Mouse (Mus musculus): ENCODE data around the gene Aup1.

The Aup1 gene

GRCm38 (mm10) chr6:83031111-83031510 lies 23.2 kb upstream of the Aup1 start:
- no peak for DNase-seq (ENCODE audit: low spot score in 2 of 2)

GRCm38 (mm10) chr6:83031921-83032590 lies 22.3 kb upstream of the Aup1 start:
- no peak for DNase-seq (ENCODE audit: low spot score in 2 of 2)

DNA sequence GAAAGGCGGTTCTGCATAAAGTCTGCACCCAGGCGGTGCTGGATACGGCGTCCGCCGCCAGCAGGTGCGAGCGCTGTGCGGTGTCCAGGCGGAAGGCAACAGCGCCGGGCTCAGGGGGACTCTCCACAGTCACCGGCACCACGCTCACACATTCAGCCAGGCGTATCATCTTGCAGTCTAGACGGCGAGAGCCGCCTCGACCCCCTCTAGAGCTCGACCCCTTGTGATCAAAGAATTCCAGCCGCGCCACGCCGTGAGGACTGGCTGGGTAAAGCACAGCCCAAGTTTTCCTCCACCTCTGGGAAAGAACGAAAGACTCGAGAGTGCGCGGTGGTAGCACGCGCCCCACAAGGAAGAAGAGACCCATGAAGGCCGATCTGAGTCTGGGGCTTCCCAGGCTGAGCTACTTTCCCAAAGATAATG lies 21.5 kb upstream of the Aup1 start:
- peak in 1 of 2 experiments; percentile 32 for DNase-seq (ENCODE audit: low spot score in 2 of 2)

DNA sequence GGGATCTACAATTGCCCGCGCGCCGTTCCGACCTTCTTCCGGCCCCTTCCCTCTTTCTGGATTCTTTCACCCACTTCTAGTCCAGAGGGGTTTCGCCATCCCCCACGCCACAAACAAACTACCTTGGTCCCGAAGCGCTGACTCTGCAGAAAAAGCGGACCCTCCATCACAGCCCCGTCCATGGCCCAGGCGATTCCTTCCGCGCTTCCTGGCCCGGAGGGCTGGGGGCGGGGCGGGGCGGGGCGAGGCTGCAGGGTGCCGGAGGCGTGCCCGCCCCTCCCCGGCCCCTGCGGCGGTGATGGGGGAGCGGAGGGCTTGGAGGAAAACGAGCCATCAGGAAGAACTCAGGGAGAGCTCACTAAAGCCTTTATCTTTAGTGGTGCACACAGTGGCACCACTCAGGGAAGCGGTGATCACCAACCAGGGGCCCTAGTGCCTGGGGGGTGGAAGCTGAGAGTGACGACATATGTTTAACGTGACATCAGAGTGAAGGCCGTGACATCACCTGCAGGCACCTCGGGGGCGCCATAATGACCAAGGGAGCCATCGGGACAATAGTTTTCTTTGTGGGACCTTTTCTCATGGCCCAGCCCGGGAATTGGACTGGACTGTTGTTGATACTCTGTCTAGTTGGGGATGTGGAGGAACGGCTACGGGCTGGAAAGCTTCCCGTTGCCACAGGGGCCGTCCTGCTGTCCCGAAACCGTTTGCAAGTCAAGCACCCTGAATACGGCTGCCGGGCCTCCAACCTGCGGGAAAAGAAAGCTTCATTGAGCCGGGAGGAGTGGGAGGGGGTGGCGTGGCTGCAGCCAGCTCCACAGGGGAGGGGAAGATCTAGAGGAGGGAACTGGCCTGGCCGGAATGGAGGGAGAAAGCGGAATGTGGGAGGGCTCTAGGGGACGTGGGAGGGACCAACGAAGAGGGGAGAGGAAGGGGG lies 20.8 kb upstream of the Aup1 start, which contains the start of the genes Dok1 and Loxl3:
TSS of gene Dok1 (minus strand) at position 223 of the 937 bp plus-strand sequence.
TSS of gene Loxl3 (plus strand) at position 925 of the 937 bp plus-strand sequence.
- DNase-seq (ENCODE audit: low spot score in 2 of 2): no peak

- DNase-seq (ENCODE audit: low spot score in 2 of 2): no peak
Measured at GRCm38 (mm10) chr6:83034463-83035055, 19.8 kb upstream of the Aup1 start.

GRCm38 (mm10) chr6:83037188-83037587 lies 17.1 kb upstream of the Aup1 start:
- no peak for DNase-seq (ENCODE audit: low spot score in 2 of 2)

DNA sequence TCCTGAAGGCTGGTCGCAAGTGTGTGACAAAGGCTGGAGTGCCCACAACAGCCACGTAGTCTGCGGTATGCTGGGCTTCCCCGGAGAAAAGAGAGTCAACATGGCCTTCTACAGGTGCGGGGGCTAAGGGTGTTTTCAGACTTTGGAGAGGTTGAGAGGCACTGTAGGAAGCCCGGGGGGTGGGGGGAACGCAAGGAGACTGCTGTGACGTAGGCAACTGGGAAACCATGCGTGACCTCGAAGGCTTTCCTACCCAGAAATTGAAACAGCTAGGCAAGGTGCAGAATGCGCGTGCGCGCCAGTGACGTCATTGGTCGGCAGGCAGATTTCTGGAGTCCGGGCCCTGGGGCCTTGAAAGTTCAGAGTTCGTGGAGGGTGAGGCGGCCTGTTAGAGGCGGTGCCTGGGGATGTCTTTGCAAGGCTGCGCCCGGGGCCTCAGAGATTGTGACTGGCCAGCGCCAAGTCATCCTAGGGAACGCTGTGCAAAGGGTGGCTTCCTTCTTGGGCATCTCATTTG lies 15.8 kb upstream of the Aup1 start:
- DNase-seq (ENCODE audit: low spot score in 2 of 2): peak; percentile 88 to 90

DNA sequence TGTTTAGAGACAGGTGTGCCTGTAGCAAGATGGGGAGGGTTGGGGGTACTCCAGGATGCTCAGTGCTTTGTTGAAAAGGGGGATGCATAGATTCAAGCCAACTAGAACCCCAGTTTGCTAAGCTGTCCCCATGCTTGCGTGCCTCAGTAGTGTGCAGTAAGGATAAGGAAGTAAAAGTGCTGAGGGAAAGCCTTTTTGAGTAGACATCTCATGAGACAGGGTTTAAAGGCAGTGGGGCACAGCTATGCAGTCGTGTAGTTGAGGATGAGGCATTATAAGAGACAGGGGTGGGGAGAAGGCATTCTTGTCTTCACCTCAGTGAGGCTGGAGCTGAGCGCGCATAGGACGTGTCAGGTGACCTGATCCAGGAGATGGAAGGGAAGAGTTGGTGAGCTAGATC lies 13.7 kb upstream of the Aup1 start:
- DNase-seq (ENCODE audit: low spot score in 2 of 2): no peak

GRCm38 (mm10) chr6:83043561-83043960 lies 10.8 kb upstream of the Aup1 start:
- DNase-seq (ENCODE audit: low spot score in 2 of 2): no peak

- DNase-seq (ENCODE audit: low spot score in 2 of 2): no peak
Measured at GRCm38 (mm10) chr6:83043993-83044392, 10.3 kb upstream of the Aup1 start.

DNA sequence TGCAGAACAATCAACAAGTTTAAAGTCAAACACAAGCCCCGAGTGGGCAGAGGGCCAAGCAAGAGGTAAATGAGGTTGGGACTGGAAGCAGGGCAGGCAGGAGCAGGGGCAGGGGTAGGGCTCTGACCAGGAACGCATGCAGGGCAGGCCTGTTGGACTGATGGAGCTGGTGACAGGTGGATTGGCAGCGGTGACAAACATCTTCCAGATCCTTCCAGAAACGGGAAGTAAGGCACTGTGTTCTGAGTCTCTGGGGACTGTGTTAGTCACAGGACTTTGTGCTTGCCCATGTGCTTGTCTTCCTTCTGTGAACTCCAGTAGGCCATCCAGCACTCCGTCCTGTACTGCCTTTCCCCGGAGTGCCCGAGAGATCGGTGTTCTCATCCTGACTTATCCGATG lies 9.6 kb upstream of the Aup1 start:
- DNase-seq (ENCODE audit: low spot score in 2 of 2): no peak

DNA sequence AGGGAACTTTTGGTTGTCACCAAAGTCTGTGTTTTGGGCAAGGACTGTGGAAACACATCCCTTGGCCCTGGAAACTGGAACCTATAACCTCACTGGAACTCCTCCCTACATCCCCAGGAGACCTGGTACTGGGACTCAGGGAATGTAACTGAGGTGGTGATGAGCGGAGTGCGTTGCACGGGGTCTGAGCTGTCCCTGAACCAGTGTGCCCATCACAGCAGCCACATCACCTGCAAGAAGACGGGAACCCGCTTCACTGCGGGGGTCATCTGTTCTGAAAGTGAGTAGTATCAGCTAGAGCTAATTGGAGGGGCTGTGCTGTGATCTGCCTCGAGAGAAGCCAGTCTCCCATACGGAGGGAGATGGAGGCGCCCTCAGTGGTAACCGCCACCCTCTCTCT lies 5.0 kb upstream of the Aup1 start:
- no peak for DNase-seq (ENCODE audit: low spot score in 2 of 2)

DNA sequence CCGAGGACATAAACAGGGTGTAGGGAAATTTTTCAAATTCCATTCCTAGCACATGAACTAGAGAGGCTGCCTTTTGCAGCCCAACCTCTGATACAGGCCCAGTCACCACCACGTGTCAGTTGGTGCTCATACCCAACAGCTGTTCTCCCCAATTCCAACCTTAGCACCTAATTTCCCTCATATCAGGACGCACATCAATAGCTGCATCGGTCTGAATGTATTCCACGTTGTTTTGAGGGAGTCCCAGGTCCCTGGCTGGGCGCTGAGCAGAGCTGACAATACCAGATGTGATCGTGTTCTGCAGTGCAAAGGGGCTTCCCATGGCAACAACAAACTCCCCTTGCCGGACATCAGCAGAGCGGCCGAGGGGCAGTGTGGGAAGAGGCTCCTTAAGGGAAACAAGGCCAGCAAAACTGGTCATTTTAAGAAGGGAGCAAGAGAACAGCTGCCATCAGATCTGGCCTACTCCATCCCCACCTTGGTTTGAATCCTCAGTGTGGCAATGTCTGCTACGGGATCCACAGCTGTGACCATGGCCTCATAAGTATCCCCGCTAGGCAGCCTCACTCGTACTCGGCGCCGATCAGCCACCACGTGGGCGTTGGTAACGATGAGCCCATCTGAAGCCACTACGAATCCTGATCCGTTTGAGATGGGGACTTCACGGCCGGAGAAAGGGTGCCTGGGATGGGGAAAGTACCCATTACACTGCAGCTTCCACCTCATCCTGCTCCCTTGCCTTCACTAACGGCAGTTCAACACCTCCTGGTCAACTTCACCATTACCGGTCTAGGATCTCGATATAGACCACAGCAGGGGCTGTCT lies 973 bp upstream of the Aup1 start:
- DNase-seq (ENCODE audit: low spot score in 2 of 2): peak; percentile 62

DNA sequence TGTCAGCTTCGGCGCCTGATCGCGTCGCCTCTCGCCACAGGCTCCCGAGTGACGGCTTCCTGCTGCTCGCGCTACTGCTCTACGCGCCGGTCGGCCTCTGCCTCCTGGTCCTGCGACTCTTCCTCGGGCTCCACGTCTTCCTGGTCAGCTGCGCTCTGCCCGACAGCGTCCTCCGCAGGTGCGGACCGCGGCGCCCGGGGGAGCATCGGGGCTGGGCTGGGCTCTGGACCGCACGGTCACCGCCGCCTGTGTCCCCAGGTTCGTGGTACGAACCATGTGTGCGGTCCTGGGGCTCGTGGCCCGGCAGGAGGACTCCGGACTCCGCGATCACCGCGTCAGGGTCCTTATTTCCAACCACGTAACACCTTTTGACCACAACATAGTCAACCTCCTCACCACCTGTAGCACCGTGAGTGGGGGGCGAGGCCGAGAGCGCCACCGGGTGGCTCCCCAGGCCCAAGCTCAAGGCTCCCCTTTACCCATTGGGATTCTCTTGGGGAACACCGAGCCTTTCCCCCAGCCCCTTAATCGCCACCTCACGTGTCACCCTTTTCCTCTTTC lies 630 bp downstream of the Aup1 start, which contains the start of gene Htra2:
TSS of gene Htra2 (minus strand) at position 403 of the 561 bp plus-strand sequence.
- peak in 1 of 2 experiments; percentile 33 for DNase-seq (ENCODE audit: low spot score in 2 of 2)

GRCm38 (mm10) chr6:83057790-83058189 lies 3.5 kb downstream of the Aup1 start, which contains the start of gene Dqx1:
Gene Dqx1 (plus strand): TSS chr6:83057844.
- DNase-seq (ENCODE audit: low spot score in 2 of 2): no peak

- no peak for DNase-seq (ENCODE audit: low spot score in 2 of 2)
Measured at GRCm38 (mm10) chr6:83058725-83059124, 4.4 kb downstream of the Aup1 start.

DNA sequence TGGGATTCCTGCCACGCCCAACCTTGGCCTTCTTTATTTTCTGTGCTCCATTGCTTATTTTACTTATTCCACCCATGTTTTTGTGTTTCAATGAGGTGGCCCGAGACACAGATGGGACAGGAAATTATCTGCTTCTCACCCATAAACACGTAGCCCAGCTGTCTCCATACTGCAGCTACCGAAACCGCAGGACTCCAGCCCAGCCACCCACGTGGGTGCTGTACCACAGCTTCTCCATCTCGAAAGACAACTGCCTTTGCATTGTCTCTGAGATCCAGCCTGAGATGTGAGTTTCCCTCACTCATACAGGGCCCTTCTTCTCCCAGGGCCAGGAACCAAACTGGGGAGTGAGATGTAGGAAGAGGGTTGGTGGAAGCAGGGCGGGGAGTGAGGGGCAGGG lies 11.7 kb downstream of the Aup1 start:
- no peak for DNase-seq (ENCODE audit: low spot score in 2 of 2)

DNA sequence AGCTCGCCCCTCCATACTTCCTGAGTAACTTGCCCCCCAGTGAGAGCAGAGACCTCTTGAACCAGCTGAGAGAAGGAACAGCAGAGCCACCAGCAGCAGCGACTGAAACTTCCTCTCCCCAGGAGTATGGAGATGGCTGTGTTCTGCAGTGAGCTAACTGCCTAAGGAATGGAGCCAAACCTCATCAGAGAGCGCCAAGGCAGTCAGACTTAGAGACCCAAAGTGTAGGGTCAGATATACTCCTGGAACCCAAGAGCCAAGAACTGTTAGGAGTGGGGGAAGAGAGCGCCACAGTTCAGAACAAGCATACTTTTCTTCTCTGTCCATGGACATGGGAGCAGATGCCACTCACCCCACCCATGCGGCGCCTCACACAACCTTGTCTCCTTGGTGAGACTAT lies 12.1 kb downstream of the Aup1 start:
- no peak for DNase-seq (ENCODE audit: low spot score in 2 of 2)

DNA sequence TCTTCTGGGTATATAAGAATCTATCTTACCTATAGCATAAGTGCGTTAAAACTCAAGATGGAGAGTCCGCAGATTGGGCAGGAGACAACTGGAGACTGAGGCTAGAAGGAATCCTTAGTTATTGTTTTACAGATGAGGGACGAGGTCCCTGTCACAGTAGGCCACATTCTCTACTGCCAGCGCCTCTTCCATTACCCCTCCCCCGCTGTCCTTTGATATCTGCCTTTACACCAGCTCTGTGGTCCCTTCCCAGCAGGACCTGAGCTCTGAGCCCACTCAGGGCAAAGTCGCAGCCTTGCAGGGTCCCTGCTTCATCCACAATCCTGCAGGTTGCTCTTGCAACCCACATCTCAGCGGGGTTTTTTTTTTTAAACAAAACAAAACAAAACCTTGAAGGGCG lies 13.9 kb downstream of the Aup1 start:
- no peak for DNase-seq (ENCODE audit: low spot score in 2 of 2)

DNA sequence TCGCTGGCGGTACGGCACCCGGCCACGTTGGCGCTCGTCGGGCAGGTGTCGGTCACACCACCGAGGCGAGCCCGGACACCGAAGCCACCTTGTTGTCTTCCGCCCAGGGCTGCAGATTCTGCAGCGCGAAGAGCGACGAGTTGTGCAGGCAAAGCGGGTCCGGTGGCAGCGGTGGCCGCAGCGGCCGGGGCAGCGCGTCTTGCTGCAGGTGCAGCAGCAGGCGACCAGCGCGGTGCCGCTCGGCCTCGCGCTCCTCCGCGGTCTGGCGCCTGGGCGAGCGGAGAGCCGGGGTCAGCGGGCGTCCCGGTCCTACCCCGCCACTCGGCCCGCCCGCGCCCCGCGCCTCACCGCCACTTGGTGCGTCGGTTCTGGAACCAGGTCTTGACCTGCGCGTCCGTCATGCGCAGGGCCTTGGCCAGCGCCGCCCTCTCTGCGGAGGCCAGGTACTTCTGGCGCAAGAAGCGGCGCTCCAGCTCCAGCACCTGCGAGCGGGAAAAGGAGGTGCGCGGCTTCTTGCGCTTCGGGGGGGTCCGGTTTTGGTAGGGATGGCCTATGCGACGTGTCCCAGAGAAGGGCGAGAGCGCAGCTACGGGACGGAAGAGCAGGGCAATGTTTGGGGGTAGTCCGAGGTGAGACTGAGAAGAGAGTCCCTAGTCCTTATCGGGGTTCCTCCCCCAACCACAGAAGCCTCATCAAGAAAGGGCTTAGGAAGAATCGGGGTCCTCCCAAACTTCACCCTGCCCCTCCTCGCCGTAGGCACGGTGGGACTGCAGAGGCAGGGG lies 14.6 kb downstream of the Aup1 start:
- DNase-seq (ENCODE audit: low spot score in 2 of 2): no peak

Measured in right cerebral cortex, adult 2 months (tissue).